Mouse (Mus musculus) midbrain, embryonic 13.5 days (tissue): ENCODE data around the gene Gm17455. TPM values are rescaled to one million over a fixed set of nuclear protein-coding genes. Genes with fewer than 3 reads are reported as not detected.

Experiments
- ATAC-seq: fragments of 200-750 bp; cut with Nextera tagmentation; 2 replicates; pipeline ENCODE4 v1.8.0; 2017; ENCODE audit warnings: mild to moderate bottlenecking, moderate TSS enrichment, moderate library complexity
- H3K27ac ChIP-seq: fragments of 300-500 bp; sonication (generic); 2 replicates; pipeline ENCODE4 v1.5.1; 2015; ENCODE audit warnings: inconsistent platforms, mild to moderate bottlenecking, moderate library complexity
- H3K27me3 ChIP-seq: fragments of 300-500 bp; sonication (generic); 2 replicates; pipeline ENCODE4 v1.6.1; 2015; ENCODE audit warnings: mild to moderate bottlenecking, inconsistent platforms
- H3K36me3 ChIP-seq: fragments of 300-500 bp; sonication (generic); 2 replicates; pipeline ENCODE4 v1.6.1; 2015; ENCODE audit warnings: mild to moderate bottlenecking, inconsistent platforms
- H3K4me1 ChIP-seq: fragments of 300-500 bp; sonication (generic); replicated peaks from 2 replicates; pipeline ENCODE4 v1.6.1; 2015; ENCODE audit warnings: inconsistent platforms
- H3K4me2 ChIP-seq: fragments of 300-500 bp; sonication (generic); replicated peaks from 2 replicates; pipeline ENCODE4 v1.6.1; 2015; ENCODE audit warnings: moderate library complexity, mild to moderate bottlenecking, inconsistent platforms
- H3K4me3 ChIP-seq: fragments of 300-500 bp; sonication (generic); replicated peaks from 2 replicates; pipeline ENCODE4 v1.5.1; 2015; ENCODE audit warnings: mild to moderate bottlenecking, inconsistent platforms
- H3K9ac ChIP-seq: fragments of 300-500 bp; sonication (generic); replicated peaks from 2 replicates; pipeline ENCODE4 v1.6.1; 2015; ENCODE audit warnings: mild to moderate bottlenecking, inconsistent platforms
- H3K9me3 ChIP-seq: fragments of 300-500 bp; sonication (generic); 2 replicates; pipeline ENCODE4 v1.6.1; 2016; ENCODE audit warnings: mild to moderate bottlenecking, inconsistent platforms
- WGBS: fragments of 180-500 bp; shearing (Covaris S2); methylation state at CpG from one replicate; pipeline ENCODE4 v1.1.7; 2015; 5-methylcytosine and 5-hydroxymethylcytosine counted together
- polyA plus RNA-seq: library from polyadenylated mRNA; unstranded; fragments of >200 nt; fragmentation: Nextera tagmentation; extraction: Ambion mirVana; gene quantifications from 2 replicates; pipeline ENCODE4 v1.2.1, GENCODE M21; 2015

The Gm17455 gene
- polyA plus RNA-seq = 4.9 and 7.9 TPM in 2 replicates

DNA sequence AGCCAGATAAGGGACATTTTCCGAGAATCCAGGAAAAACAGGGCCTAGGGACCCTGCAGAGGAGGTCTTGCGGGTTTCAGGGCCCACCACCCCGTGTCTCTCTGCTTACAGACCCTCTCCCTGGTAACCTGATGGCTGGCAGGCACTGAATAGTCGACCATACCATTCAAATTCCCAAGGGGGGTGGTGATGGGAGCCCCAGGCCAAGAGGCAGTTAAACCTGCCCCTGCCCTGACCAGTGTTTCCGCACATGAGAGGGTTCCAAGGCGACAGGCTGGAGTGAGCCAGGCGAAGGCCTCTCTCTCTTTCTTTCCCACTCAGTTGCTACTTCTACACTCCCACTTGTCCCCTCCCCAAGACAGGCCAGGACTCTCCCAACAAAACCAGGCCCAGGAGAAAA, at the start of gene Gm17455:
Gene Gm17455 (plus strand): TSS at position 278 of the 400 bp plus-strand sequence.
- Histone ChIP-seq H3K36me3 (no peaks in the 10 kb centered on the region), H3K27me3 (no peaks in the 10 kb centered on the region), H3K27ac (no peak within 1 kb of the TSS), H3K9ac (0 out of 2 replicates have a peak within 1 kb of the TSS, but pooled peaks have one; percentile 17), H3K4me3 (no peak within 1 kb of the TSS), H3K4me1 (peaks cover 18% of the 10 kb centered on the region), H3K9me3 (no peaks in the 10 kb centered on the region), H3K4me2 (no peak within 1 kb of the TSS)
- WGBS = 34% methylated on average over 7 of the region's 7 CpGs
- peak; percentile 51; the same call in 1 of the 2 replicates for ATAC-seq

GRCm38 (mm10) chr10:60350077-60350804, 49.3 kb upstream of the Gm17455 start:
- H3K9me3 ChIP-seq = no peaks in the 10 kb centered on the region
- peaks cover 36% of the 10 kb centered on the region for H3K4me1 ChIP-seq
- H3K4me3 ChIP-seq = no peak overlapping the region
- H3K27ac ChIP-seq = no peak overlapping the region
- no peaks in the 10 kb centered on the region for H3K36me3 ChIP-seq
- no peak for ATAC-seq
- no peak overlapping the region for H3K4me2 ChIP-seq
- peaks cover 21% of the 10 kb centered on the region for H3K27me3 ChIP-seq
- H3K9ac ChIP-seq = no peak overlapping the region
- WGBS = 50% methylated on average over 5 of the region's 5 CpGs

DNA sequence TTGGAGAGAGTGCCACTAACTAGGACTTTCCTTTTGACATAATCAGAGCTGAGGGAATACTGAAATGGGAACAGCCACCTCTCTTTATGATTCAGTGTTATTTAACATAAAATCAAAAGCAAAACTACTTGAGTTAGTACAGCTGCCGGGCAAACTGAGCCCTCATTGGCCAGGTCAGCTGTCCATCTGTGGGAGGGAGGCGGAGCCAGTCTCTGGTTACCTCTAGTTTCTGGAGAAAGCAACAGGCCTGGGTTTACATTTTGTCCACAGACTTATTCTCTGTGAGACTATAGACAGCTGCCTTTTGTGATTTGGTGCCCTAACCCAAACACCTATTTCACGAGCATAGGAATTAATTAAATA, 48.7 kb upstream of the Gm17455 start:
- Histone ChIP-seq H3K4me2 (no peak overlapping the region), H3K9me3 (no peaks in the 10 kb centered on the region), H3K36me3 (no peaks in the 10 kb centered on the region), H3K27ac (no peak overlapping the region), H3K4me1 (peaks cover 36% of the 10 kb centered on the region), H3K27me3 (peaks cover 21% of the 10 kb centered on the region), H3K9ac (no peak overlapping the region), H3K4me3 (no peak overlapping the region)
- no peak for ATAC-seq
- 54% methylated on average over 3 of the region's 3 CpGs for WGBS

DNA sequence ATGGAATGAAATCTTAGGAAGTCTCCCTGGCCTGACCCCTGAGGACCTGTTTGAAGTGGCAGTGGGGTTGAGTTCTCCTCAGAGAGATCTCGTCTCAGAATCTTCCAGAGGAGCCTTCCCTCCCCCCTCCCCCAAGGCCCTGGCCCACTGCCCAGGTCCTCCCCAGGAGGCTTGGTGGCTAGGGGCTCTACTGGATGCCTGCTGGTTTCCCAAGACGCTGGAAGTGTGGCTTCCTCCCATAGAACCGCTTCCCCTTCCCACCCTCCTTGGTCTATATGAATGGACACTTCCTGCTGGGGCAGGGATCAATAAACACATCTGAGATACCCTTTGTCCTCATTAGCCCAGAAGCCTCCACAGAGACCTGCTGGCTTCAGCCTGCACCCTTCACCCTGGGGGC, 48.3 kb upstream of the Gm17455 start:
- 29% methylated on average over 3 of the region's 3 CpGs for WGBS
- Histone ChIP-seq H3K36me3 (no peaks in the 10 kb centered on the region), H3K4me3 (no peak overlapping the region), H3K27me3 (peaks cover 16% of the 10 kb centered on the region), H3K4me2 (no peak overlapping the region), H3K9me3 (no peaks in the 10 kb centered on the region), H3K27ac (peak overlapping the region; percentile 26; the same call in 1 of the 2 replicates), H3K4me1 (peaks cover 34% of the 10 kb centered on the region), H3K9ac (no peak overlapping the region)
- peak; percentile 17; the same call in 1 of the 2 replicates for ATAC-seq

GRCm38 (mm10) chr10:60351761-60352455, 47.6 kb upstream of the Gm17455 start:
- peak; percentile 27; the same call in 1 of the 2 replicates for ATAC-seq
- H3K27ac ChIP-seq = peak overlapping the region; percentile 26; the same call in 1 of the 2 replicates

DNA sequence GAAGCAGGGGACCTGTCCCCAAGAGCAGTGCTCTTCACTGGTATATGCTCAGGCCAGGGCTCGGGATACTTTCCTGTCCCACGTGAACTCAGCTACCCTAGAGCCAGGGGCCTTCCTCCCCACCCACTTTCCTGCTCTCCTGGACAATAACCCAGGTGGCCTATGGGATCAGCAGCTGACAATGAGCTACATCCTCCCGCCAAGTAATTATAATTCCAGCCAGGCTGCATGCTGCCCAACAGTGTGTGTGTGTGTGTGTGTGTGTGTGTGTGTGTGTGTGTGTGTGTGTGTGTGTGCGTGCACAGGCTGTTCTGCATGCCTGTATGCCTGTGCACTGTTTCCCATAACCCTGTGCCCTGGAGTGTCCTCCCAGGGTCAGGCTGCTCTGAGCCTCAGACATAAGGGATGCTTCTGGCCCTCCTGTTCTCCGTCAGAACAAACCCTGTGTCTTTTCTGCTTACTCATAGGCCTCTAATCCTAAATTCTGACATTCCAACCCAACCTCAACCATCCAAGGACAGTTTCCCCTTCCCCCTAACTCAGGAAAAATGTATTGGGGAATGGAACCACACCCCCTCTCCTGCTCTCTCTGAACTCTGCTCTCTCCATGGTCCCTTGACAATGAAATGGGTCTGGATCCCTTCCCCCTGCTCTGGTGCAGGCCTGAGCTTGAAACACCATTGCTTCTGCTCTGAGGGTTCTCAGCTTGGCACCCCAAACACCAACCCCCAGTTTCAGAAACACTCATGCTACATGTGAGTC, 46.1 kb upstream of the Gm17455 start:
- WGBS = 59% methylated on average over 5 of the region's 5 CpGs
- no peaks in the 10 kb centered on the region; the same call in 1 of the 2 replicates for H3K27me3 ChIP-seq
- H3K36me3 ChIP-seq = no peaks in the 10 kb centered on the region
- H3K9me3 ChIP-seq = no peaks in the 10 kb centered on the region
- H3K27ac ChIP-seq = no peak overlapping the region
- H3K9ac ChIP-seq = no peak overlapping the region
- H3K4me2 ChIP-seq = no peak overlapping the region
- peaks cover 24% of the 10 kb centered on the region for H3K4me1 ChIP-seq
- no peak overlapping the region for H3K4me3 ChIP-seq
- no peak for ATAC-seq

More at GRCm38 (mm10) chr10:60351761-60352455, 47.6 kb upstream of the Gm17455 start:
- no peak overlapping the region for H3K4me3 ChIP-seq
- H3K4me1 ChIP-seq = peaks cover 27% of the 10 kb centered on the region
- H3K36me3 ChIP-seq = no peaks in the 10 kb centered on the region
- H3K27me3 ChIP-seq = peaks cover 9% of the 10 kb centered on the region
- WGBS = 31% methylated on average over 7 of the region's 7 CpGs
- no peaks in the 10 kb centered on the region for H3K9me3 ChIP-seq
- H3K9ac ChIP-seq = no peak overlapping the region
- no peak overlapping the region for H3K4me2 ChIP-seq

GRCm38 (mm10) chr10:60354003-60354325, 45.6 kb upstream of the Gm17455 start:
- Histone ChIP-seq H3K27me3 (no peaks in the 10 kb centered on the region), H3K9me3 (no peaks in the 10 kb centered on the region), H3K9ac (no peak overlapping the region), H3K4me3 (no peak overlapping the region), H3K36me3 (no peaks in the 10 kb centered on the region), H3K4me1 (peaks cover 24% of the 10 kb centered on the region), H3K27ac (no peak overlapping the region), H3K4me2 (no peak overlapping the region)
- ATAC-seq = no peak
- WGBS = 90% methylated on average over 4 of the region's 4 CpGs

DNA sequence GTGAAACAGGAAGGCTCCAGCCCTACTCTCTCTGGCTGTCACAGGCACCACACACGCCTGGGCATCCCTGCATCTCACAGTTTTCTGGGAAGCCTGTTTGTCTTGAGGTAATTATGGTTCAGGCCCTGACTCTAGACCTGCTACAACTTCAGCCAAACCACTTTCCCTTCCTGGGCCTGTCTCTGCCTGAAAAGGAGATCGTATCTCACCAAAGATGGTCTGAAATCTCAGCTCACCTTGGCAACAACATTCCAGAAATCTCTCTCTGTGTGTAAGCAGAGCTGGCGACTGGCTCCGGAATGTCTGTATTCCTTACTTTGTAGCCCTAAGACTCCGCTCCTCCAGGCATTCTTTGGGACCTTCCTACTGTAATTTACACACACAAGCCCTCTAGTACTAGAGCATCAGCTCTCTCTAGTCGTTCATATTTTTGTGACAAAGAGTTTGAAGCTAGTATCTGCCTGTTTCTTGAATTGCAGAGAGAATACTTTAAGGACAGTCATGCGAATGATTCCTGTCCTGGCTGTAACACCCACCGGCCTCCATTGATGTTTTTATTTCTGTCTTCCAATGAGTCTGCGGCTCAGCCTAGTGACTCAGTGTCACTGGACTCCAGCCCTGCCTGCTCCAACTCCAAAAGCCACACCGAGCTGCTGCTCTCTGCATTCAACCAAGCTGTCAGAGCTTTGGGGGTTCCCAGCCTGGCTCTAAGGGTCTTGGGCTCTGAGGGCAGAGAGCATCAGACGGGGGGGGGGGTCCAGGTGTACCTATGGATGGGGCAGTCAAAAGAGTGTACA, 44.4 kb upstream of the Gm17455 start:
- H3K4me3 ChIP-seq = no peak overlapping the region
- no peak for ATAC-seq
- H3K4me1 ChIP-seq = peaks cover 19% of the 10 kb centered on the region
- H3K36me3 ChIP-seq = no peaks in the 10 kb centered on the region
- H3K9ac ChIP-seq = no peak overlapping the region
- no peak overlapping the region for H3K27ac ChIP-seq
- H3K4me2 ChIP-seq = no peak overlapping the region
- no peaks in the 10 kb centered on the region for H3K9me3 ChIP-seq
- no peaks in the 10 kb centered on the region for H3K27me3 ChIP-seq
- 81% methylated on average over 11 of the region's 11 CpGs for WGBS

GRCm38 (mm10) chr10:60357441-60357840, 42.1 kb upstream of the Gm17455 start:
- Histone ChIP-seq H3K36me3 (no peaks in the 10 kb centered on the region), H3K9me3 (no peaks in the 10 kb centered on the region), H3K9ac (no peak overlapping the region), H3K4me3 (no peak overlapping the region), H3K4me2 (no peak overlapping the region), H3K27me3 (no peaks in the 10 kb centered on the region), H3K4me1 (peaks cover 15% of the 10 kb centered on the region; the same call in 1 of the 2 replicates), H3K27ac (no peak overlapping the region)
- no peak for ATAC-seq
- 84% methylated on average over 4 of the region's 4 CpGs for WGBS

- Histone ChIP-seq H3K4me3 (no peak overlapping the region), H3K9ac (no peak overlapping the region), H3K4me2 (no peak overlapping the region), H3K4me1 (peaks cover 15% of the 10 kb centered on the region; the same call in 1 of the 2 replicates), H3K27ac (no peak overlapping the region), H3K9me3 (no peaks in the 10 kb centered on the region), H3K36me3 (no peaks in the 10 kb centered on the region), H3K27me3 (no peaks in the 10 kb centered on the region)
- no peak for ATAC-seq
- WGBS = 92% methylated on average over 14 of the region's 14 CpGs
Measured at GRCm38 (mm10) chr10:60357901-60358300, 41.6 kb upstream of the Gm17455 start.

DNA sequence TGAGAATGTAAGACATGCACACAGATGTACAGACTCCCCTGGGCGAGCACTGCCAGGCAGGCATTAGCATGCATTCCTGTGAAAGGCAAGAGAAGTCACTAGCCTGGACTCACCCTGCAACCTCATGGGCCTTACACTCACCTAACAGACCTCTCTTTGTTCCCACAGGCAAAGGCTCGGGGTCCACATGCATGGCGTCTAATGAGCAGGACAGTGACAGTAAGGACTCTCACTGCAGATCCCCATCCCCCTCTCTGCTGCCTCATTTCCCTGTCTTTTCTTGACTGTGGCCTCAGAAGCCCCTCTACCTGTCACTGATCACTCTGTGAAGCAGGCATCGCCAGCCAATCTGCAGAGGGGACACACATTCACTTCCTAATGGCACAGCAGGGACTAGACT, 40.8 kb upstream of the Gm17455 start:
- Histone ChIP-seq H3K9ac (no peak overlapping the region), H3K27ac (no peak overlapping the region), H3K4me2 (no peak overlapping the region), H3K4me1 (peaks cover 11% of the 10 kb centered on the region; the same call in 1 of the 2 replicates), H3K9me3 (no peaks in the 10 kb centered on the region), H3K27me3 (no peaks in the 10 kb centered on the region), H3K4me3 (no peak overlapping the region), H3K36me3 (no peaks in the 10 kb centered on the region)
- ATAC-seq = no peak
- WGBS = 35% methylated on average over 4 of the region's 4 CpGs
